Comparison of ENCODE assay signal across 9 mouse cellular contexts in the genomic region with DNA sequence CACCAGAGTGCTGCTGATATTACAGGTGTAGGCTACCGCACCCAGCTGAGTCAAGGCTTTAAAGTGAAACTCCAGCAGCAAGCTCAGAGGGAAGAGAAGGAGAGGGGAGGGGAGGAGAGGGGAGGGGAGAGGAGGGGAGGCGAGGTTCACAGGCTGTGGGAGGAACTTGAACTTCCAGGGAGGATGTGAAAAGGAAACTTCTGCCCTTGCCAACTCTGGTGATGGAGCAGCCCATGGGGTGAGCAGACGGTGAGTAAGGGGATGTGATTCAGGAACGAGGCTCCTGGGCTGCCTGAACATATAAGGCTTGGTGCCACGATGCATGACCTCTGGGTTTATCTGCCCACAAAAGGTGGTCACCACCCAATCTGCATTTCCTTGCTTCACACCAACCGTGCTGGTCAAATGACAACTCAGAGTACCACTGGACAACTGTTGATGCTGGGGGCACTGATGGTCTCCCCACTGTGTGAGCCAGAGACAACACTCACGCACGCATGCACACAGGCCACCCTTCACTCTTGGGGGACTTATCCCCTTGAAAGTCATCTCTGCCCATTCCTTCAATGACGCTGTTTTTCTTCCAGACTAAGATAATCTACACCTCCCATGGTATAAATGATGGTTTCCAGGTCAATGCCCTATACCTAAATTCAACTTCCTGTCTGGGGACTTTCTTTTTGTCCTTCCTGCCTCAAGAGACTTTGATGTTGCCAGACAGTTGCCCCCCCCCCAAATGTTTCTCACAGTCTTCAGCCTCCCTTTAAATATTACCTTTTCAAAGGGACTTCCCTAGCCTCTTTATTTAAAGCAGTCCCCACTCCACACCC.
DNase-seq lines count a peak whose midpoint lies in the region; ATAC-seq and TF ChIP-seq lines count a peak whose summit lies in the region.
"Had no signal": no experiment of that assay in that cellular context is flagged by ENCODE, and none has a peak within 500 bp of the region (broad histone marks: within the 10 kb centered on the region; RNA-seq: fewer than 3 reads in every experiment).

No protein-coding gene starts in this region.

- no peak overlapping the region for H3K4me3 ChIP-seq in forebrain, embryonic 13.5 days
- H3K4me3 ChIP-seq in forebrain, embryonic 16.5 days (replicated peaks; ENCODE audit: low read length): no peak overlapping the region
- H3K4me3 ChIP-seq in kidney, embryonic 15.5 days (replicated peaks): no peak overlapping the region
- H3K4me3 ChIP-seq in stomach, postnatal 0 days (ENCODE audit: low read depth, low read length): no peak overlapping the region
- no peak overlapping the region for H3K4me3 ChIP-seq in forebrain, embryonic 12.5 days (replicated peaks)

- ATAC-seq in forebrain, embryonic 13.5 days: 0 out of 2 replicates have a peak, but pooled peaks have one; percentile 2
- no peak for ATAC-seq in forebrain, embryonic 16.5 days
- peak; percentile 63 for ATAC-seq in kidney, embryonic 15.5 days (replicated peaks; ENCODE audit: low FRiP score)
- peak; percentile 73 for ATAC-seq in stomach, postnatal 0 days (ENCODE audit: low FRiP score, low TSS enrichment)
- ATAC-seq in forebrain, embryonic 12.5 days (ENCODE audit: low FRiP score): no peak

- H3K9ac ChIP-seq in forebrain, embryonic 13.5 days: no peak overlapping the region
- no peak overlapping the region for H3K9ac ChIP-seq in forebrain, embryonic 16.5 days (replicated peaks; ENCODE audit: low read depth, low read length)
- H3K9ac ChIP-seq in kidney, embryonic 15.5 days: no peak overlapping the region
- H3K9ac ChIP-seq in stomach, postnatal 0 days (ENCODE audit: low read length): no peak overlapping the region
- H3K9ac ChIP-seq in forebrain, embryonic 12.5 days: no peak overlapping the region

- TF ChIP-seq EP300 in stomach, postnatal 0 days (optimal IDR thresholded peaks at IDR 0.05): no peak

- H3K4me2 ChIP-seq in forebrain, embryonic 13.5 days: no peak overlapping the region
- H3K4me2 ChIP-seq in forebrain, embryonic 16.5 days (ENCODE audit: low read length): no peak overlapping the region
- H3K4me2 ChIP-seq in kidney, embryonic 15.5 days: peak overlapping the region; percentile 35
- 0 out of 2 replicates have a peak overlapping the region, but pooled peaks have one; percentile 23 for H3K4me2 ChIP-seq in stomach, postnatal 0 days (replicated peaks; ENCODE audit: low read depth)
- no peak overlapping the region for H3K4me2 ChIP-seq in forebrain, embryonic 12.5 days

- TF ChIP-seq CTCF in stomach, postnatal 0 days (IDR thresholded peaks at IDR 0.05; ENCODE audit: low read depth): no peak

- peak; percentile 24 for DNase-seq in thymus, postnatal 0 days (ENCODE audit: low spot score)
- no peak for DNase-seq in thymus, postnatal 36 days
- DNase-seq in stomach, postnatal 0 days (ENCODE audit: low spot score): peak; percentile 51
- DNase-seq in testis, postnatal 14 days (ENCODE audit: low spot score): no peak

- no peaks in the 10 kb centered on the region for H3K9me3 ChIP-seq in forebrain, embryonic 13.5 days (replicated peaks)
- H3K9me3 ChIP-seq in forebrain, embryonic 16.5 days (ENCODE audit: control insufficient read depth, low read length): no peaks in the 10 kb centered on the region
- no peaks in the 10 kb centered on the region for H3K9me3 ChIP-seq in kidney, embryonic 15.5 days (replicated peaks)
- H3K9me3 ChIP-seq in stomach, postnatal 0 days (ENCODE audit: control insufficient read depth, low read length): no peaks in the 10 kb centered on the region
- H3K9me3 ChIP-seq in forebrain, embryonic 12.5 days: no peaks in the 10 kb centered on the region
- H3K9me3 ChIP-seq: G1E had no signal

- H3K36me3 ChIP-seq in forebrain, embryonic 13.5 days (ENCODE audit: poor library complexity, severe bottlenecking): no peaks in the 10 kb centered on the region
- H3K36me3 ChIP-seq in forebrain, embryonic 16.5 days (ENCODE audit: control insufficient read depth, insufficient read depth): no peaks in the 10 kb centered on the region
- no peaks in the 10 kb centered on the region for H3K36me3 ChIP-seq in kidney, embryonic 15.5 days
- no peaks in the 10 kb centered on the region for H3K36me3 ChIP-seq in stomach, postnatal 0 days (ENCODE audit: control insufficient read depth, insufficient read depth, low read length)
- no peaks in the 10 kb centered on the region for H3K36me3 ChIP-seq in forebrain, embryonic 12.5 days (replicated peaks)
- H3K36me3 ChIP-seq: G1E had no signal

- WGBS in forebrain, embryonic 13.5 days: 77% methylated on average over 9 of the region's 9 CpGs
- 79% methylated on average over 9 of the region's 9 CpGs for WGBS in forebrain, embryonic 16.5 days
- 35% methylated on average over 9 of the region's 9 CpGs for WGBS in kidney, embryonic 15.5 days
- 59% methylated on average over 9 of the region's 9 CpGs for WGBS in stomach, postnatal 0 days
- 68% methylated on average over 9 of the region's 9 CpGs for WGBS in forebrain, embryonic 12.5 days

- no peak overlapping the region for H3K27ac ChIP-seq in forebrain, embryonic 13.5 days
- no peak overlapping the region for H3K27ac ChIP-seq in forebrain, embryonic 16.5 days (ENCODE audit: low read length)
- peak overlapping the region; percentile 81 for H3K27ac ChIP-seq in kidney, embryonic 15.5 days
- peak overlapping the region; percentile 83 for H3K27ac ChIP-seq in stomach, postnatal 0 days (replicated peaks)
- H3K27ac ChIP-seq in forebrain, embryonic 12.5 days: no peak overlapping the region

- no peaks in the 10 kb centered on the region for H3K27me3 ChIP-seq in forebrain, embryonic 13.5 days
- no peaks in the 10 kb centered on the region for H3K27me3 ChIP-seq in forebrain, embryonic 16.5 days (replicated peaks; ENCODE audit: control insufficient read depth, insufficient read depth, low read length)
- no peaks in the 10 kb centered on the region for H3K27me3 ChIP-seq in kidney, embryonic 15.5 days
- no peaks in the 10 kb centered on the region for H3K27me3 ChIP-seq in stomach, postnatal 0 days (ENCODE audit: control insufficient read depth, insufficient read depth, low read length)
- no peaks in the 10 kb centered on the region for H3K27me3 ChIP-seq in forebrain, embryonic 12.5 days

- peaks cover 58% of the 10 kb centered on the region for H3K4me1 ChIP-seq in forebrain, embryonic 13.5 days
- H3K4me1 ChIP-seq in forebrain, embryonic 16.5 days (replicated peaks; ENCODE audit: control insufficient read depth, insufficient read depth, low read length): peaks cover 13% of the 10 kb centered on the region; the same call in 1 of the 2 replicates
- peaks cover 76% of the 10 kb centered on the region for H3K4me1 ChIP-seq in kidney, embryonic 15.5 days
- peaks cover 12% of the 10 kb centered on the region for H3K4me1 ChIP-seq in stomach, postnatal 0 days (replicated peaks; ENCODE audit: control insufficient read depth, insufficient read depth)
- peaks cover 56% of the 10 kb centered on the region for H3K4me1 ChIP-seq in forebrain, embryonic 12.5 days

Comparison
In these comparisons a context has a peak if more than half of its experiments do, and no peak if none do; other contexts are left out.
1. ATAC-seq: peak in forebrain, embryonic 13.5 days (single experiment), kidney, embryonic 15.5 days (single experiment) and stomach, postnatal 0 days (single experiment); none in forebrain, embryonic 16.5 days (single experiment) and forebrain, embryonic 12.5 days (single experiment).
2. DNase-seq: peak in thymus, postnatal 0 days (single experiment) and stomach, postnatal 0 days (single experiment); none in thymus, postnatal 36 days (0 of 2) and testis, postnatal 14 days (single experiment).
3. H3K27ac ChIP-seq: peak in kidney, embryonic 15.5 days (single experiment) and stomach, postnatal 0 days (single experiment); none in forebrain, embryonic 13.5 days (single experiment), forebrain, embryonic 16.5 days (single experiment) and forebrain, embryonic 12.5 days (single experiment).
4. H3K4me2 ChIP-seq: peak in kidney, embryonic 15.5 days (single experiment) and stomach, postnatal 0 days (single experiment); none in forebrain, embryonic 13.5 days (single experiment), forebrain, embryonic 16.5 days (single experiment) and forebrain, embryonic 12.5 days (single experiment).